Mouse (Mus musculus) CH12.LX (cell line): ENCODE results near the gene Znrd1as.

Source experiments
- CHD2 ChIP-seq: IDR thresholded peaks from 2 replicates; pipeline ENCODE4 v1.6.1; 2011; ENCODE audit warnings: low read length, improper control_type of control experiment
- E2F4 ChIP-seq: IDR thresholded peaks from 2 replicates; pipeline ENCODE4 v1.6.1; 2011; ENCODE audit warnings: low read depth, low read length, improper control_type of control experiment; ENCODE audit not compliant: insufficient replicate concordance
- EP300 ChIP-seq: IDR thresholded peaks from 2 replicates; pipeline ENCODE4 v1.6.1; 2011; ENCODE audit warnings: low read length, improper control_type of control experiment
- MAFK ChIP-seq: IDR thresholded peaks from 2 replicates; pipeline ENCODE4 v1.6.1; 2011; ENCODE audit warnings: low read length, improper control_type of control experiment; ENCODE audit not compliant: insufficient replicate concordance
- POLR2A ChIP-seq: IDR thresholded peaks from 2 replicates; pipeline ENCODE4 v1.6.1; 2011; ENCODE audit warnings: low read depth, mild to moderate bottlenecking, improper control_type of control experiment, low read length
- UBTF ChIP-seq: IDR thresholded peaks from 2 replicates; pipeline ENCODE4 v1.6.1; 2012; ENCODE audit warnings: low read depth, mild to moderate bottlenecking, inconsistent platforms, low read length, improper control_type of control experiment, moderate library complexity

DNA sequence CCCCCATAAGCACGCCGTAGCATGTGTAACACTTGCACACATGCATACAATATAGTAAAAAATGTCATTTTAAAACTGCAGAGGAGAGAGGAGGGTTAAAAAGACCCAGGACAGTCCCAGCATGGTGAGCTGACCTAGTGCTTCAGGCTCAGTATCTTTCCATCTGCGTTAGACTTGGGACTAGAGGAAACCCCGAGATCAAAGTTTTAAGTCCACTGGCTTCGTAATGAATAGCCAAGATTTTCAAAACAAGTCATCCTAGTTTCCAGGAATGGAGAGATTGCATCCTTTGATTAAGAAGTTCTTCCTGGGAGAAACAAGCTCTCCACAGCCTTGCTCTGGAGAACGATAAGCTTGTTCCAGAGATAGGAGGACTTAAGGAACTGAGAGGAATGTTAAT lies 49.8 kb downstream of the Znrd1as start:
- TF ChIP-seq E2F4 (no peak), EP300 (no peak), POLR2A (no peak), UBTF (no peak), MAFK (no peak), CHD2 (no peak)
